Mouse (Mus musculus) CH12.LX (cell line): ENCODE measurements around the gene Phldb1.

Experiments used
- CTCF ChIP-seq, 2 experiments: IDR thresholded peaks in 1 of 2; conservative IDR thresholded peaks in 1 of 2; 2 replicates each; pipeline ENCODE4 v1.5.1; 2011 to 2012; ENCODE audit warnings: low read depth in 2 of 2, low read length in 2 of 2, improper control_type of control experiment in 1 of 2, inconsistent platforms in 1 of 2, mild to moderate bottlenecking in 1 of 2, moderate library complexity in 1 of 2
- E2F4 ChIP-seq: IDR thresholded peaks from 2 replicates; pipeline ENCODE4 v1.6.1; 2011; ENCODE audit warnings: low read depth, low read length, improper control_type of control experiment; ENCODE audit not compliant: insufficient replicate concordance
- ELF1 ChIP-seq: IDR thresholded peaks from 2 replicates; pipeline ENCODE4 v1.6.1; 2014; ENCODE audit warnings: low read depth, mild to moderate bottlenecking, inconsistent platforms, low read length, improper control_type of control experiment
- HCFC1 ChIP-seq: IDR thresholded peaks from 2 replicates; pipeline ENCODE4 v1.6.1; 2012; ENCODE audit warnings: low read depth, mild to moderate bottlenecking, inconsistent platforms, low read length, improper control_type of control experiment
- MAFK ChIP-seq: IDR thresholded peaks from 2 replicates; pipeline ENCODE4 v1.6.1; 2011; ENCODE audit warnings: low read length, improper control_type of control experiment; ENCODE audit not compliant: insufficient replicate concordance
- MYC ChIP-seq: IDR thresholded peaks from 2 replicates; pipeline ENCODE4 v1.6.1; 2011; ENCODE audit warnings: low read depth, mild to moderate bottlenecking, improper control_type of control experiment, low read length
- NELFE ChIP-seq: IDR thresholded peaks from 2 replicates; pipeline ENCODE4 v1.6.1; 2011; ENCODE audit warnings: low read depth, low read length, improper control_type of control experiment
- POLR2A ChIP-seq: IDR thresholded peaks from 2 replicates; pipeline ENCODE4 v1.6.1; 2011; ENCODE audit warnings: low read depth, mild to moderate bottlenecking, improper control_type of control experiment, low read length
- RCOR1 ChIP-seq: conservative IDR thresholded peaks from 2 replicates; pipeline ENCODE4 v1.6.1; 2012; ENCODE audit warnings: low read depth, mild to moderate bottlenecking, inconsistent platforms, low read length, improper control_type of control experiment
- SMC3 ChIP-seq: IDR thresholded peaks from 2 replicates; pipeline ENCODE4 v1.6.1; 2011; ENCODE audit warnings: low read depth, low read length, improper control_type of control experiment
- TBP ChIP-seq: conservative IDR thresholded peaks from 2 replicates; pipeline ENCODE4 v1.6.1; 2011; ENCODE audit warnings: low read depth, low read length, improper control_type of control experiment
- ZMIZ1 ChIP-seq: IDR thresholded peaks from 2 replicates; pipeline ENCODE4 v1.6.1; 2012; ENCODE audit warnings: low read depth, mild to moderate bottlenecking, inconsistent platforms, low read length, improper control_type of control experiment

DNA sequence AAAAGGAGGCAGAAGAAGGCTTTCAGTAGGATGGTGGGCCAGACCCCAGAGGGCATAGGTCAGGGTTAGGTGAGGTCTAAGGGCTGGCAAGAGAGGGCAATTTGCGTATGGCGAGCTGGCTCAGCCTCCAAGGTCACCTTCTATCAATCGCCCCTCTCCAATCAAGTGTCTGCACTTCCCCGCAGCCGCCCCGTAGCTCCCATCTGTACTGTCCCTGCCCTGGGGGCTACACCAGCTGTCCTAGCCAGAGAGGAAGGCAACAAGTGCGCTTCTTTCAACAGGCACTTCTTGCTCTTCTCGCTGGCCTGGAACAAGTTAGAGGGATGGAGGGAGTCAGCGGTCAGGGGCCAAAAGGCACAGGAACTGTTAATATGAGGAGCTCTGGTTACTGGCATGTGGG is 47.0 kb downstream of the Phldb1 start:
- TF ChIP-seq MYC (no peak), CTCF (conservative IDR thresholded peaks at IDR 0.05 in 1 of 2, IDR thresholded peaks at IDR 0.05 in 1 of 2; ENCODE audit: low read depth in 2 of 2, low read length in 2 of 2) (no peak), SMC3 (no peak), ZMIZ1 (no peak), POLR2A (no peak), NELFE (no peak), HCFC1 (no peak), E2F4 (no peak), RCOR1 (no peak), MAFK (no peak), TBP (no peak), ELF1 (no peak)
